Comparison of ENCODE assay signal across 34 mouse cellular contexts in genomic region chr3:9168955-9169354, GRCm38 (mm10).
DNase-seq lines count a peak whose midpoint lies in the region; ATAC-seq and TF ChIP-seq lines count a peak whose summit lies in the region.
"Had no signal": no experiment of that assay in that cellular context is flagged by ENCODE, and none has a peak within 500 bp of the region (broad histone marks: within the 10 kb centered on the region; RNA-seq: fewer than 3 reads in every experiment).

No protein-coding gene starts in this region.

- H3K36me3 ChIP-seq in heart, embryonic 15.5 days = no peaks in the 10 kb centered on the region
- H3K36me3 ChIP-seq in testis, adult 2 months (ENCODE audit: control insufficient read depth, insufficient read depth, low read length) = no peaks in the 10 kb centered on the region
- no peaks in the 10 kb centered on the region for H3K36me3 ChIP-seq in liver, postnatal 0 days (replicated peaks; ENCODE audit: insufficient read depth, low read length)
- no peaks in the 10 kb centered on the region for H3K36me3 ChIP-seq in midbrain, embryonic 15.5 days (replicated peaks)
- H3K36me3 ChIP-seq: heart, embryonic 13.5 days; hindbrain, embryonic 12.5 days; kidney, embryonic 15.5 days; limb, embryonic 12.5 days; liver, embryonic 13.5 days; midbrain, embryonic 10.5 days; neural tube, embryonic 13.5 days had no signal

- H3K4me2 ChIP-seq in heart, embryonic 15.5 days = no peak overlapping the region
- H3K4me2 ChIP-seq in liver, postnatal 0 days (ENCODE audit: low read depth, low read length) = no peak overlapping the region
- no peak overlapping the region for H3K4me2 ChIP-seq in midbrain, embryonic 15.5 days
- H3K4me2 ChIP-seq: heart, embryonic 13.5 days; hindbrain, embryonic 12.5 days; kidney, embryonic 15.5 days; limb, embryonic 12.5 days; liver, embryonic 13.5 days; neural tube, embryonic 13.5 days had no signal

- TF ChIP-seq EP300 in liver, postnatal 0 days (IDR thresholded peaks at IDR 0.05; ENCODE audit: low read depth) = no peak

- no peaks in the 10 kb centered on the region for H3K27me3 ChIP-seq in heart, embryonic 15.5 days
- H3K27me3 ChIP-seq in testis, adult 2 months (ENCODE audit: control insufficient read depth, insufficient read depth, low read length) = no peaks in the 10 kb centered on the region
- no peaks in the 10 kb centered on the region for H3K27me3 ChIP-seq in liver, postnatal 0 days (ENCODE audit: insufficient read depth, low read length)
- H3K27me3 ChIP-seq in midbrain, embryonic 15.5 days (replicated peaks) = no peaks in the 10 kb centered on the region
- H3K27me3 ChIP-seq: heart, embryonic 13.5 days; kidney, embryonic 15.5 days; liver, embryonic 13.5 days had no signal

- TF ChIP-seq CTCF in testis, adult 2 months (IDR thresholded peaks at IDR 0.05; ENCODE audit: control insufficient read depth, insufficient read depth, insufficient replicate concordance, low read depth, low read length) = no peak
- no peak for TF ChIP-seq CTCF in liver, postnatal 0 days (IDR thresholded peaks at IDR 0.05; ENCODE audit: low read depth)

- 58% methylated on average over 12 of the region's 12 CpGs for WGBS in heart, embryonic 15.5 days
- WGBS in liver, postnatal 0 days (ENCODE audit: insufficient replicate concordance) = 54% methylated on average over 12 of the region's 12 CpGs
- 74% methylated on average over 12 of the region's 12 CpGs for WGBS in midbrain, embryonic 15.5 days

- no peak for TF ChIP-seq POLR2A in testis, adult 2 months (IDR thresholded peaks at IDR 0.05; ENCODE audit: control insufficient read depth, low read depth, low read length)

- H3K4me1 ChIP-seq in heart, embryonic 15.5 days (replicated peaks) = peaks cover 6% of the 10 kb centered on the region
- H3K4me1 ChIP-seq in testis, adult 2 months (ENCODE audit: control insufficient read depth, insufficient read depth, low read length) = peaks cover 7% of the 10 kb centered on the region
- 0 out of 2 replicates have a peak, but pooled peaks cover 2% of the 10 kb centered on the region for H3K4me1 ChIP-seq in liver, postnatal 0 days (ENCODE audit: insufficient read depth)
- 0 out of 2 replicates have a peak, but pooled peaks cover 3% of the 10 kb centered on the region for H3K4me1 ChIP-seq in midbrain, embryonic 15.5 days
- H3K4me1 ChIP-seq: liver, embryonic 13.5 days had no signal

- H3K9me3 ChIP-seq in heart, embryonic 15.5 days (replicated peaks) = no peaks in the 10 kb centered on the region
- no peaks in the 10 kb centered on the region for H3K9me3 ChIP-seq in liver, postnatal 0 days (ENCODE audit: low read length)
- H3K9me3 ChIP-seq in midbrain, embryonic 15.5 days = no peaks in the 10 kb centered on the region
- H3K9me3 ChIP-seq: heart, embryonic 13.5 days; hindbrain, embryonic 12.5 days; kidney, embryonic 15.5 days; liver, embryonic 13.5 days; midbrain, embryonic 10.5 days; neural tube, embryonic 13.5 days had no signal

- no peak for DNase-seq in heart, adult 9 months (ENCODE audit: low spot score in 2 of 2)
- DNase-seq in testis, postnatal 10 days (ENCODE audit: low spot score) = no peak
- peak; percentile 25 for DNase-seq in liver, postnatal 0 days
- no peak for DNase-seq in gastrocnemius, postnatal 14 days
- DNase-seq: adrenal gland, postnatal 25 days; cerebellum, adult 18-20 months; cerebellum, postnatal 10 days; forebrain, postnatal 0 days; gastrocnemius, postnatal 25 days; heart, postnatal 36 days; kidney, adult 11 months; kidney, postnatal 36 days; liver, embryonic 13.5 days; lung, adult 2 months; lung, postnatal 10 days; right cerebral cortex, postnatal 4 days; thymus, postnatal 25 days had no signal

- ATAC-seq in heart, embryonic 15.5 days (replicated peaks; ENCODE audit: insufficient number of reproducible peaks, insufficient read depth, low FRiP score, low read depth) = 0 out of 2 replicates have a peak, but pooled peaks have one; percentile 18
- no peak for ATAC-seq in liver, postnatal 0 days
- ATAC-seq in midbrain, embryonic 15.5 days (replicated peaks) = no peak
- ATAC-seq: forebrain, postnatal 0 days; hindbrain, postnatal 0 days; midbrain, embryonic 16.5 days; Patski had no signal

- intact Hi-C loops in gastrocnemius, postnatal 14 days (cut with DNase I; ENCODE audit: low total_unique reads) = no loop called here

- no peak overlapping the region for H3K4me3 ChIP-seq in heart, embryonic 15.5 days
- peak overlapping the region; percentile 48 for H3K4me3 ChIP-seq in testis, adult 2 months (ENCODE audit: control insufficient read depth, low read depth, low read length)
- H3K4me3 ChIP-seq in liver, postnatal 0 days (ENCODE audit: low read depth, low read length) = no peak overlapping the region
- H3K4me3 ChIP-seq in midbrain, embryonic 15.5 days = no peak overlapping the region
- H3K4me3 ChIP-seq: erythroblast, embryonic 14.5 days; heart, embryonic 13.5 days; hindbrain, embryonic 12.5 days; kidney, embryonic 15.5 days; layer of hippocampus, adult 2 months; left cerebral cortex, adult 2 months; limb, embryonic 12.5 days; liver, embryonic 13.5 days; midbrain, embryonic 10.5 days; myocyte; neural tube, embryonic 13.5 days had no signal

- no peak overlapping the region for H3K9ac ChIP-seq in heart, embryonic 15.5 days
- no peak overlapping the region for H3K9ac ChIP-seq in liver, postnatal 0 days (replicated peaks)
- H3K9ac ChIP-seq in midbrain, embryonic 15.5 days = no peak overlapping the region
- H3K9ac ChIP-seq: forebrain, postnatal 0 days; heart, embryonic 13.5 days; hindbrain, embryonic 12.5 days; kidney, embryonic 15.5 days; limb, embryonic 12.5 days; liver, embryonic 13.5 days; neural tube, embryonic 13.5 days had no signal

- no peak overlapping the region for H3K27ac ChIP-seq in heart, embryonic 15.5 days
- no peak overlapping the region for H3K27ac ChIP-seq in testis, adult 2 months (ENCODE audit: control insufficient read depth, insufficient read depth, low read depth, low read length)
- no peak overlapping the region for H3K27ac ChIP-seq in liver, postnatal 0 days (ENCODE audit: low read depth)
- no peak overlapping the region for H3K27ac ChIP-seq in midbrain, embryonic 15.5 days
- H3K27ac ChIP-seq: heart, embryonic 13.5 days; hindbrain, embryonic 12.5 days; hindbrain, postnatal 0 days; kidney, embryonic 15.5 days; layer of hippocampus, adult 2 months; left cerebral cortex, adult 2 months; limb, embryonic 12.5 days; liver, embryonic 13.5 days; macrophage; midbrain, embryonic 10.5 days; neural tube, embryonic 13.5 days had no signal
